ENCODE assay signal across 9 mouse cellular contexts in the genomic region with DNA sequence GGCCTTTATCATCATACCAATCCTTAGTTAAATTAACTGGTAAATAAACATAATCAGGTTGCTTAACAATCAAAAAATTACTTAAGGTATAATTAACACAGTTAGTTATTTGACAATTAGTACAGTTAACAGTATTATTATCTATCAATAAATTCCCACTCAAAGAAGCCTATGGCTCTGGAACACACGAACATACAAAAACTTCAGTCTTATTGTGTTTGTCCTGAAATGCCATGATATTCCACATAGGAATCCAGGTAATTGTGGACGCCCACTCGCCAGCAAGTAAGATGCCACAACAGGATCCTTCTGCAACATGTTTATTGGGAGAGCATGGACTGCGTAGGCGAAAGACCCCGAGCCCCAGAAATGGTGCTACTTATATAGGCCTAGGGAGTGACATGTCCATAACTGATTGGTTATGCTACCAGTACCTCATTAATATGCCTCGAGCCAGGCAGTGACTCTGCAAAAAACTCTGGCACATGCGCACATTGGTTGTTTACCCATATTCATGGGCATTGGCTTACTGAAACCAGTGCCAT. TPM values are rescaled to one million over a fixed set of nuclear protein-coding genes. Genes with fewer than 3 reads are reported as not detected.
DNase-seq lines count a peak whose midpoint lies in the region; ATAC-seq lines count a peak whose summit lies in the region.
"Not testable (repeated sequence)": the region's sequence is repeated elsewhere in the genome, so short reads cannot be mapped to it uniquely, and the experiment has no call there.
"Had no signal": no experiment of that assay in that cellular context is flagged by ENCODE, and none has a peak within 500 bp of the region (broad histone marks: within the 10 kb centered on the region; RNA-seq: fewer than 3 reads in every experiment).

No protein-coding gene starts in this region.

- 92% methylated on average over 8 of the region's 8 CpGs for WGBS in forebrain, embryonic 12.5 days
- WGBS in hindbrain, embryonic 12.5 days = 94% methylated on average over 8 of the region's 8 CpGs
- WGBS in intestine, embryonic 14.5 days = 97% methylated on average over 7 of the region's 8 CpGs
- 93% methylated on average over 7 of the region's 8 CpGs for WGBS in neural tube, embryonic 11.5 days

- not testable (repeated sequence) for H3K4me2 ChIP-seq in forebrain, embryonic 12.5 days; hindbrain, embryonic 12.5 days (replicated peaks); intestine, embryonic 14.5 days (ENCODE audit: low read length); neural tube, embryonic 11.5 days (ENCODE audit: low read depth)

- not testable (repeated sequence) for H3K4me3 ChIP-seq in forebrain, embryonic 12.5 days (replicated peaks); hindbrain, embryonic 12.5 days; intestine, embryonic 14.5 days (ENCODE audit: low read depth, low read length); neural tube, embryonic 11.5 days (ENCODE audit: low read depth, low read length)

- not testable (repeated sequence) for H3K9me3 ChIP-seq in forebrain, embryonic 12.5 days; hindbrain, embryonic 12.5 days (replicated peaks); intestine, embryonic 14.5 days (ENCODE audit: control insufficient read depth, low read length); neural tube, embryonic 11.5 days (ENCODE audit: control insufficient read depth, low read length)

- not testable (repeated sequence) for H3K27ac ChIP-seq in forebrain, embryonic 12.5 days; hindbrain, embryonic 12.5 days; intestine, embryonic 14.5 days (ENCODE audit: low read depth); neural tube, embryonic 11.5 days (ENCODE audit: low read depth, low read length)

- not testable (repeated sequence) for H3K9ac ChIP-seq in forebrain, embryonic 12.5 days; hindbrain, embryonic 12.5 days; intestine, embryonic 14.5 days (ENCODE audit: low read length); neural tube, embryonic 11.5 days (ENCODE audit: low read length)

- H3K36me3 ChIP-seq in forebrain, embryonic 12.5 days (replicated peaks); hindbrain, embryonic 12.5 days; intestine, embryonic 14.5 days (ENCODE audit: control insufficient read depth, insufficient read depth, low read length); neural tube, embryonic 11.5 days (ENCODE audit: control insufficient read depth, insufficient read depth, low read length): not testable (repeated sequence)

- peak; percentile 40; the same call in 1 of the 2 replicates for ATAC-seq in forebrain, embryonic 12.5 days (ENCODE audit: low FRiP score)
- ATAC-seq in hindbrain, embryonic 12.5 days (ENCODE audit: low FRiP score) = 0 out of 2 replicates have a peak, but pooled peaks have one; percentile 52
- ATAC-seq in intestine, embryonic 14.5 days (replicated peaks; ENCODE audit: low FRiP score, low TSS enrichment, low read depth) = 0 out of 2 replicates have a peak, but pooled peaks have one; percentile 5
- ATAC-seq in neural tube, embryonic 11.5 days (ENCODE audit: insufficient read depth, low FRiP score, low TSS enrichment) = peak; percentile 40; the same call in 1 of the 2 replicates

- DNase-seq in heart, adult 11 months = peak; percentile 91
- not testable (repeated sequence) for DNase-seq in intestine, embryonic 14.5 days (ENCODE audit: low spot score); neural tube, embryonic 11.5 days (ENCODE audit: low spot score)
- peak; percentile 2 for DNase-seq in lung, postnatal 10 days
- DNase-seq in testis, postnatal 10 days (ENCODE audit: low spot score) = peak; percentile 35
- peak; percentile 16 to 59 for DNase-seq in urinary bladder, postnatal 4 days (ENCODE audit: low spot score in 2 of 2)

- H3K4me1 ChIP-seq in forebrain, embryonic 12.5 days; hindbrain, embryonic 12.5 days; intestine, embryonic 14.5 days (replicated peaks; ENCODE audit: control insufficient read depth, insufficient read depth, low read length); neural tube, embryonic 11.5 days (ENCODE audit: control insufficient read depth, insufficient read depth, low read length): not testable (repeated sequence)

- H3K27me3 ChIP-seq in forebrain, embryonic 12.5 days; hindbrain, embryonic 12.5 days; intestine, embryonic 14.5 days (replicated peaks; ENCODE audit: control insufficient read depth, insufficient read depth, low read length); neural tube, embryonic 11.5 days (ENCODE audit: control insufficient read depth, insufficient read depth, low read length): not testable (repeated sequence)

RNA-seq across cellular contexts. Expression of a gene that starts 49.4 kb away (rescaled TPM):
- 4.1 and 4.3 TPM in 2 replicates for polyA plus RNA-seq in forebrain, embryonic 12.5 days (2016; fragmentation: Nextera tagmentation; extraction: Ambion mirVana)
- 5.7 and 7.0 TPM in 2 replicates for polyA plus RNA-seq in hindbrain, embryonic 12.5 days (2016; fragmentation: Nextera tagmentation; extraction: Ambion mirVana)
- polyA plus RNA-seq in intestine, embryonic 14.5 days (2014; fragmentation: Nextera tagmentation; extraction: Ambion mirVana) = 9.6 and 10.1 TPM in 2 replicates
- polyA plus RNA-seq in neural tube, embryonic 11.5 days (2014; fragmentation: Nextera tagmentation; extraction: Ambion mirVana) = 6.5 and 6.7 TPM in 2 replicates
- polyA plus RNA-seq: erythroblast, embryonic 14.5 days had no signal
